Mouse (Mus musculus) left cerebral cortex, adult 9 months (tissue): ENCODE measurements around the gene Idnk.
A peak's percentile ranks its signal among the peaks of the same experiment; 100 is the strongest.

Experiments
- DNase-seq, 2 experiments: peaks; one replicate each; pipeline ENCODE4 v3.0.0; 2022; ENCODE audit warnings: low spot score in 2 of 2

Idnk gene

DNA sequence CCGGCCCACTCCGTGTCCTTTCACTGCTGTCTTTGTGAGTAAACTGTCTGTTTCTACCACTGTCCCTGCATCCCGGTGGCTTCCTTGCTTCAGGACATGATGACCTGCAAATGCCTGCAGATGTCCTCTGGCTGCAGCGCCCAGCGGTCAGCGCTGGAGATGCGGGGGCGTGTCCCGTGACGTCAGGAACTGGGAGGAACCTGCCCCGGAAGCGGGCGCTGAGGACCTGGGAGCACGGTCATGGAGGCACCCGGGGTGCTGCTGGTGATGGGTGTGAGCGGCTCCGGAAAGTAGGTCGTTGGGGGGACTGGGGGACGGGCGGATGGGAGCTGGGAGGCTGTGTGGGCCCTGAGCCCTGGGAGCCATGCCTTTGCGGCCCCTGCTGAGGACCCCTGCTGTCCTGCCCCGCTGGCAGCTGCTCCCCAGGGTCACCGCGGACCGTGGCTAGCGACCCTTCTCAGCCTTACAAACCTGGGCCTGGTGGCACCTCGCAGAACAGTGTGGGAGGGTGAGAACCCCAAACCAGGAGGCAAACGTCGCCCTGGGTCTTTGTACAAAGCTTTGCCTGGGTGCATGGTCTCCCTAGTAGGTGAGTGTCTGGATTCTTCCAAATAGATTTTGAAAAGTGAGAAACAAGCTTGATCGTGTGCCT lies at the start of gene Idnk:
Gene Idnk (plus strand): TSS at position 203 of the 652 bp plus-strand sequence.
- peak in 1 of 2 experiments; percentile 73 for DNase-seq

DNA sequence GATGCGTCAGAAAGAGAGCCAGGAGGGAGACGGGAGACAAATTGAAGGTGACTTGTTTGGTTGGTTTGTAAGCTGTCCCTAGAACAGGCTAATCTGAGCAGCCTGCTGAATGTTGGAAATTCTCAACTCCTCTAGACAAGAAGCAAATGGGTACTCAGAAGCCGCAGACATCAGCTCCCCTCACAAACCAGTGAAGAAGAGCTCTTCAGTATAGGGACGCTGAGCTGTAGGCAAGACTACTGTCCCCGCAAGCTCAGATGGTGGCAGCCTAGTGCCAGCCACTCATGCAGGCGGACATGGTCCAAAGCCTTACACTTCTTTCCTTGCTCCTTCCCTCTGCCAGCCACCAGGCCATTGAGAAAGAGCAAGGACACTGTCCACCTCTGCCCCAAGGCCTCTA lies 46.1 kb upstream of the Idnk start:
- peak in 1 of 2 experiments; percentile 39 for DNase-seq

DNA sequence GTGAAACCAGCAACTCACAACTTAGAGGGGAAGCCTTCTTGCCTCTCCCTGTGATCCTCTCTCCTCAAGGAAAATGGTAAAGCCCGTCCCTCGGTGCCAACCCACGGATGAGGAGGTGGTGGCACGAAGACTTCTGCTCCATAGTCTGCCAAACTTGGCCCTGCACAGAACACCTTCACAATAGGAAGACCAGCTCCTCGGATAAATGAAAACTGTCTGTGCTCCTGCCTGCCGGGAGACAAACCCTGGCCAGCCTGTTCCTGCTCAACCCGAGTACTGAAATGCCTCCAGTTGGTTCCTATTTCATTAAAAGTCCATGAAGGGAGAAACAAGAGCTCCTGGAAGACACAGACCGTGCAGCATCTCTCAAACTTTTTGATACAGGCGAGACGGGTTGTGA lies 45.3 kb upstream of the Idnk start:
- DNase-seq: peak in 1 of 2 experiments; percentile 55

DNA sequence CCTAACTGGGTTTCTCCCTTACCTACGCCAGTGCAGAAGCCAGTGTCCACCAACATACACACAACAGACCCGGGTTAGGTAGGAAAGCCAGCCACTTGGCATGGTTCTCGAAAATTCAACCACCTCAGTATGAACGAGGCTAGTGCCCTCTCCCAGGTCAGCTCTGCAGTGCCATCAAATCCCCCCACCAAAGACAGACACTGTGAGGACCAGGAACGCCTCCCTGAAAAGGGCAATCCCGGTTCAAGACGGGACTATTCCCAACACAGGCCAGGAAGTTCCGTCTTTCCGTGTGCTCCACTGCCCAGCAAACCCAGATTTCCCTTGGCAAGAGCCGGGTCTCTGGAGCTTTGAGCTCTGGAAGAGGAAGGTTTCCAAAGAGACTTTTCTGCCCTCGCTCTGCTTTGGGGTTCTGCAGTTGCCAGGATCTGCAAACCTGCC lies 44.8 kb upstream of the Idnk start:
- DNase-seq: peak in 1 of 2 experiments; percentile 20

DNA sequence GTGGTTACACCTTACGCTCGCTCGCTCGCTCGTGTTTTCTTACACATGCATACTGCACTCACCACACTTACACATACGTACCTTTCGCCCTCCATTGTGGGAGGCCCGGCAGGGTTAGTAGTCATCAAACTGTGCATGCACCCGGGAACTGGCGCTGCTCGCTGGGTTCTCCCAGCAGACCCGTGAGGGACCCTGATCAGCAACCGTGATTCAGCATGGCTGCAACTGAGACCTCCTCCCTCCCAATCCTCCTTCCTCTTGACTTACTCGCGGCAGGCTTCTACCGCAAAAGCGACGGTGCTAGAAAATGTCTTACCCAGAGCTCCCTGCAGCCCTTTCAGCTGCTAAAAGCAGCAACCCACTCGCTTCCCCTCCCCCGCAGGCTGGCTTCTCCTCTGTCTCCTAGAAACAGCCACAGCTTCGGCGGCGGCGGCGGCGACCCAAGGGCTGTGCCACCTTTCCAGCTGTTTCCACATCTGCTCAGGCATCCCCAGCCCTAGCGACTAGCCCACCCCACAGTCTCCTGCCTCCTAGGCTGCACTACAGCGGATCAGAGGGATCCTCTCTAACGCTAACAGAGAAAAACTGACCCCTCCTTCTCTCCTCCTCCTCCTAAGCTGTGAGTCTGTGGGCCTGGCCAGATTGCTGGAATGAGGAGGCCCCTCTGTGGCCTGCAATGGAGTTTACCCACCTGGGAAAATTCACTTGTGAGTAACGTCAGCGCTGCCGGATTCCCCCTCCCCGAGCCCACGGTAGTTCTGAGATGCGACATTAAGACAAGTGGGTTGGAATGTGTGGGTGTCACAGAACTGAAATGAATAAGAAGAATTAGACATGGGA lies 44.2 kb upstream of the Idnk start, which contains the start of gene Klhl3:
Gene Klhl3 (minus strand): TSS at position 532 of the 840 bp plus-strand sequence.
- peak; percentile 67 to 87 for DNase-seq

DNA sequence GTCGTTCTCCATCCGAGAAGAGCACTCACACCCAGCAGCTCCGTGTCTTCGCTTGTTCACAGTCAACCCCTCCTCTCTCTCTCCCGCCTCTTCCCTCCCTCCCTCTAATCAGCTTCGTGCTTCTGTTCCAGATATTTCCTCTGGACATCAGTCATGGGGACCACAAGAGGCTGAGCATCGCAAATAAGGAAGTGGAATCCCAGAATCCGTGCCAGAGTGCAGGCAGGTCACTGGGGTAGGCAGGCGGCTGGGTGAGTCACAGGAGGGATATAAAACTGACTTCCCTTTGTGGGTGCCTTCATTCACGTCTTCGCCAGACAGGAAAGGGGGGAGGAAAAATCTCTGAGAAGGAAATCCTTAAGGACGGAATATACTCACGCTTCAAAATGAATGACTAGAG lies 42.2 kb upstream of the Idnk start:
- DNase-seq: no peak

DNA sequence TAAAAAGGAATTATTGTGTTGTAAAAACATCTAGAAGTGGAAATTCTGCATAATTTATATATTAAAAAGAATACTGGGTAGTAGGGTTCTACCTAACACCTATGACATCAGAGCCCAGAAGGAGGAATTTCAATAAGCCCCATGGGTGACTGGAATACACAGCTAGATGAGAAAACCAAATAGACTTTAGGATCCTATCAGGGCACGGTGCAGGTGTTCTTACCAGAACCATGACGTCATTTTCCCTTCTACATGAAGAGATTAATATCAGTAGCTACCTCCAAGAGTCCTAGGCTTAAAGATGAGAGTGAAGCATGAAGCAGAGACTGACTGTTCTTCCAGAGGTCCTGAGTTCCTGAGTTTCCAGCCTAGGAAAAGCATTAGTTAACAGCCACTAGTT lies 40.6 kb upstream of the Idnk start:
- no peak for DNase-seq

DNA sequence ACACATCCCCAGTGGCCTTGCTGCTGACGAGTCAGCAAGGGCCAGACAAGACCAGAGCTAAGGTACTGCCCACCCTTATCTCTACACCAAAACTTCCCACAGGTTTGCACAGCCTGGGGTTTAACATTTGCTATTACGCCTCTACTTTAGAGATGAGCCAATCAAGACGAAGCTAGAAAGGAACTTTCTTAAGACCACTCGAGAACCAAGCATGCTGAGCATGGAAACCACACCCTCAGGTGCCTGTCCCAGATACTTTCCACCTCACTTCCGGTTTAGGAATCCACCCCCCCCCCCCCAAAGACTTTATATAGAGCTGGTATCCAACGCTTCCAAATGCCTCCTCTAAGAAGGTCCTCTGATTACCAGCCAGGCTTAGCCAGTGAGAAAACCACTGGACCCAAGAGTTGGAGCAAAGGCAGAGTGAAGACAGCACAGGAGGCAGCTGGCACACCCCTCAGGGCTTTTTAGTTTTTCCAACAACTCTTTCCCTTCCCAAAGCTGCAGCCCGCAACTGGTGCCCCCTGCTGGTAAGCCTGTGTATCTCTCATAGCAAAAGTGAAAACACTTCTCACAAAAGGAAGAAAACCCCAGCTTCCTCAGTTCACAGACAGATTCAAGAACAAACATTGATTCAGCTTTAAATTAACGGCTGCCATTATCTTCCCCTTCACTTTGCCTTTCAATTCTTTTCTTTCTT lies 40.0 kb upstream of the Idnk start:
- DNase-seq: peak in 1 of 2 experiments; percentile 29

DNA sequence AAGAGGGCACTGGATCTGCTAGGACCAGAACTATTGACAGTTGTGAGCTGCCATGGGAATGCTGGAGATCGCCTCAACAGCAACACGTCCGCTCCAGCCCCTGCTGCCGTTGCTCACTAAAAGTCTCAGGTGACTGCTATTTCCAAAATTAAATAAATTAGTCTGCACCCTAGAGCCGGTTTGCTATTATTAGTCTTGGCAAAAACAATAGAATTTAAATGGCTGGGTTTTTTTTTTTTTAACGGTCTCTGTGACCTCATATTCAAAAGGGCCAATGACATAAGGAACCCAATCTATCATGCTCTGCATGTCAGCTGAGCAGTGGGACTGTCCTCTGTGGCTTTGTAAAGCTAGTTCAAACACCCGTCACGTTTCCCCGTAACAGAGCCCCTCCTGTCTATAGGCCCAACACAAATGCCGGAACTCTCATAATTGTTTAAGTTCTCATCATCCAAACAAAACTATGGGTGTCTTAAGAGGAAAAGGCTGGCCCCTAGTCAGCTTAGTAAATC lies 34.6 kb upstream of the Idnk start:
- DNase-seq: no peak

DNA sequence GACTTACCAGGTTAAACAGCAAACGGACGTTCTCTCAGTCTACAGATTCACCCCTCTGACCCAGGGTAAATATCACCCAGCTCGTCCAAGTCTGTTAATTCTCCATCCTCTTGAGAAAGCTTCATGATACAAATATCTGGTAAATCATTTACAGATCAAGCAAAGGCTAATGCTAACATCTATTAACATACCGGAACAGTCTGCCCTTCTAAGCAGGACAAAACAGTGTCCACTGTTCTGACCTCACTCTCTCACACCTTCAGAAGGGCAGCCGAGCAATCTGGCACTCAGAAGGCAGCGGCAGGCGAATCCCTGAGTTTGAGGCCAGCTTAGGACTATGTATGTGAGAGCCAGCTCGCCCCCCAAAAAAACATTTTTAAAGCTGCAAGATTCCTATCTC lies 34.1 kb upstream of the Idnk start:
- no peak for DNase-seq

DNA sequence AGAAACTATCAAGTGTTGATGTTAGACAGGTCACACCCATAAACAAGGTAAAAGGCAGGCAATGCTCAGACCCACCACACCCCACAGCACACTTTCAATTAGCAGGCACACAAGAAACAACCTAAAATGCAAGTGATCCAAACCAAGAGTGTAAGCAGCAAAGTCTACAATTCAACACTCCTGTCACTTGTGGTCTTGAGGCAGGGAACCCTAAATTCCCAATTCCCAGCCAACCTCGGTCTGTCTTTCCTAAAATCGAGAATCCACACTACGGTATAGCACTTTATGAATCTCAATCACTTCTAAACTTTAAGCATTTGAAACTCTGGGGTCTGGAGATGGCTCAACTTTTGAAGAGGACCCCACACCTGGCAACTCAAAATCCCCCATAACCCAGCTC lies 33.2 kb upstream of the Idnk start:
- no peak for DNase-seq

DNA sequence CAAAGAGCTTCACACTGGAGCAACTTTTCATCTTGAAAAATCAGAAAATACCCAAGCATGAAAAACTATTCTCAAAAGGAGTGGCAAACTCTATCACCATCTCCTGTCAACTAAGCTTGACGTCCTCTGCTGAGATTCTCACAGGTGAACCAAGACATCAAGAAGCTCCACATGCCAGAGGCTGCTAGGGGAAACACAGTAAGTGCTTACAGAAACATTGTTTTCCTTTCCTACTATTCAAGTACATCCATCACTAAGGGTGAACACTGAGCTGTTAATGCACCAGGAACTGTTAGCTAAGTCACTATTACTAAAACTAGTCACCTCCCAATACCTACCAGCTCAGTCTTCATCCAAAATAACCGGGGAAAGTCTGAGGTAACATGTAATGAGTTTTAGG lies 32.5 kb upstream of the Idnk start:
- no peak for DNase-seq

DNA sequence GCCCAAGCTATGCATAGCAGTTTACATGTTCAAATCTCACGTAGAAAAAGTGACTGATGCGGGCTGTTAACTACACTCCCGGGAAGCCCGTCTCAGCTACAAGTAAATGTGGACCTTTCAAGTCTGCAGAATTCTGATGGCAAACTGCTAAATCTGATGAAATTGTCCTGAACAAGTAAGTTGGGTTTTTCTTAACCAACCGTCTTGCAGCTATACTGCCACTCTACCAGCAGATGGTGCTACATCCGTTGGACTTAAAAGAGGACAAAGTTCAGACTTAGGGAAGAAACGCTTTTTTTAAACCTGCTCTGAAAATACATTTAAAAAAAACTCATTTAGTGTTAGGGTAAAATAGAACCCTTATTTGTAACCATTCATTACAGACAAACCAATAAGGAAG lies 31.3 kb upstream of the Idnk start:
- DNase-seq: no peak

DNA sequence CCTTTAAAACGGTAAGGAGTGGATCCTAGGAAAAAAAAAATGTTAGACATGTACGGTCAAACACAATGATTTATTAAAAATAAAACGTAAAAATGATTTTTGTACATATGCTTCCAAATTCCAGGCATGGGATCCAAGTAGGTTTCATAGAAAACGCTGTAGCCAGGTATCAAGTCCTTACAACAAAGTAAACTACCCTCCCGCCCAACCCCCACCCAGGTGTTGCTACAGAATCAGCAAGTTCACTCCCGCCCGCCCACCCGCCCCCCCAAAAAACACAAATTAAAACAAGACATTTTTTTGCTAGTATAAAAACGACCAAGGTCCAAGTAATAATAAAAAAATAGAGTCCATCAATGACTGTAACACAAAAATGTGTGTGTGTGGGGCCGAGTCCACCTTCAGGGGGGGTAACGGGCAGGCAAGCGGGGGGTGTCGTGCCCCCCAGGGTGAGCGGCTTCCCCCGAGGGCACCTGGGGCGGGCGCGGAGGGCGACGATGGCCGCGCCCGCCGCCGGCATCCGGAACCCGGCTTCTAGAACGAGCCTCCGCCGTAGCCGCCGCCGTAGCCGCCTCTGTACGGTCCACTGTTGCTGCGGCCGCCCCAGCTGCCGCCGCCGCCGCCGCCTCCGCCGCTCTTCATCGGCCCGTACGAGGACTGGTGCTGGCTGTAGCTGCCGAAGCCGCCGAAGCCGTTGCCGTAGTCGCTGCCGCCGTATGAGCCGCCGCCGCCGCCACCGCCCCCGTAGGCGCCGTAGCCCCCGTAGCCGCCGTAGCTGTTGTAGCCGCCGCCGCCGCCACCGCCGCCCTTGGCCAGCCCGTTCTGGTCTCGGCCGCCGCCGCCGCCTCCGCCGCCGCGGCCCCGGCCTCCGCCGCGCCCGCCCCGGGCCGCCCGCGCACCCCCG lies 30.3 kb upstream of the Idnk start:
- DNase-seq: no peak

DNA sequence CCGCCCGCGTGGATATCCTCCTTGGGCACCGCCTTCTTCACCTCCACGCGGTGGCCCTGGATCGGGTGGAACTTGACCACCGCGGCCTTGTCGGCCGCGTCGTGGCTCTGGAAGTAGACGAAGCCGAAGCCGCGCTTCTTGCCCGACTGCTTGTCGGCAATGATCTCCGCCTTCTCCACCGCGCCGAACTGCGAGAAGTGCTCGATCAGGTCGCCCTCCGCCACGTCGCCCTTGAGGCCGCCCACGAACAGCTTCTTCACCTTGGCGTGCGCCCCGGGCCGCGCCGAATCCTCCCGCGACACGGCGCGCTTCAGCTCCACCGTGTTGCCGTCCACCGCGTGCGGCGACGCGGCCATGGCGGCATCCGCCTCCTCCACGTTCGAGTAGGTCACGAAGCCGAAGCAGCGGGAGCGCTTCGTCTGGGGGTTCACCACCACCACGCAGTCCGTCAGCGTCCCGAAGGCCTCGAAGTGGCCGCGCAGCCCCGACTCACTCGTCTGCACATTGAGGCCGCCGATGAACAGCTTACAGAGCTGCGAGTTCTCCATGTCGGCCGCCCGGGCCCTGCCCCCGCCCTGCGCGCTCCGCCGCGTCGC lies 29.6 kb upstream of the Idnk start:
- peak in 1 of 2 experiments; percentile 65 for DNase-seq

DNA sequence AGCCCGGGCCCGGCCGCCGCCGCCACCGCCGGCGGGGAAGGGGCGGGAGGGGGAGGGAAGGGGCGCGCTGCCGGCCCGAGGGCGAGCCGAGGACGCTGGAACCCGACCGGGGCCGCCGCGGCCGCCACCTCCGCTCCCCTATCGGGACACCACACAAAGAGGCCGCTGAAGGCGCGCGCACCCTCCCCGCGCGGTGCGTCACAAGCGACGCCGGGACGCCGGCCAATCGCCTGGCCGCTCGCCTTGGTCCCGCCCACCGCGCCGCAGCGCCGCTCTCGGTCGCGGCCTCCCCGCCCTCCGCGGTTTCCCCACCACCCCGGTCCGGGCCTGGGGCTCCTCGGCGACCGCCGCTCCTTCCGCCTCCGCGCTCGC lies 29.1 kb upstream of the Idnk start, which contains the start of gene Hnrnpa0:
Gene Hnrnpa0 (minus strand): TSS at position 161 of the 372 bp plus-strand sequence.
- DNase-seq: peak; percentile 76 to 88

DNA sequence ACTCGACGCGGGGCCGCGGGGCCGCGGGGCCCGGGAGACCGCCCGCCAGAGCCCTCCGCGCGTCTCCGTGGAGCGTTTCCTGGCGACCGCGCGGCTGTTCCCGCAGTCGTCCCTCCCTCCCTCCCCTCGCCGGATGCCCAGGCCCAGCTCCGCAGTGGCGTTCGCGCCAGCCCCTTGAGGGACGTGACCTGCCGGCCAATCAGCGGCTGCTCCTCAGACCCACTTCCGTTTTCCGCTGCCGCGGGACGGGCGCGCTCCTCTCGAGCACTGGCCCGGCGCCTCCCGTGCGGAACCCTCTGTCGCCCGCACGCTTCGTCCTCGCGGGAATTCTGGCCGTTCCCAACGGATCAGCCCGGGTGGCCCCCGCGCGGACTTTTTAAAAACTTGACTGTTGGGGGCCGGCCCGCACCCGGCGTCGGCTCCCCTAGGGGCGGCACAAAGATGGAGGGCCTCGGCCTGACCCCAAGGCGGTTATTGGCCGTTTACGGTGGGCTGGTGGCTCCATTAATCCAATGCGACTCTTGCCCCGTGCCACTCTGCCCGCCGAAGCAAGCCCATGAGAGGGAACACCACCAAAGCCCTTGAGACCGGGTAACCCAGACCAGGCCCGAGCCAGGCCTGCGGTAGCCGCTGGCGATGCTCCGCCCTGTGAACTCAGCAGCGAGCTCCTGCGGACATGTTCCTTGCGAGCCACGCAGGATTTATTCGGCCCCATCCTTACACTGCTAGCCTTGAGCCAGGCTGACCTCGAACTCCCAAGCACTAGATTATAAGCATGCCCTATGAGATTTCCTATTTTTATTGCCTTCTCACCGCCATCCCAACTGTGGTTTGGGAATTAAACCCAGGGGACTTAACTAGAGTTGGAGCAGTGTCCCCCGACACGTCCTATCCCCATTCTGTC lies 28.4 kb upstream of the Idnk start:
- peak; percentile 89 to 94 for DNase-seq

DNA sequence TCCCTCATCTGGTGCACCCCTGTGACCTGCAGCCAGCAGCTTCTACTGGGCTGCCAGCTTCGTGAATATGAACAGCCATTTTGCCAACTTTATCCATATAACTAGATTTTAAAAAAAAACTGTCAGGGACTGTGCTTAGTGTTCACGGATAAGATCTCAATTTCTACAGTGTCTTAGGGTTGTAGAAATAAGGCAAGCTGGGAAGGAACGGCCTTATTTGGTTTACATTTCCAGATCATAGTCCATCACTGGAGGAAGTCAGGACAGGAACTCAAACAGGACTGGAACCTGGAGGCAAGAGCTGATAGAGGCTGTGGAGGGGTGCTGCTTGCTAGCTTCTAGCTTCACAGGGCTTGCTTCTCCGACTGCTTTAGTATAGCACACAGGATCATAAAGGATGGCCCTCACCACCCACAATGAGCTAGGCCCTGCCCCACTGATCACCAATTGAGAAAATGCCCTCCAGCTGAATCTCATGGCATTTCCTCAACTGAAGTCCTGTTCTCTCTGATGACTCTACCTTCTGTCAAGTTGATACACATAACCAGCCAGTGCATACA lies 27.7 kb upstream of the Idnk start:
- no peak for DNase-seq

DNA sequence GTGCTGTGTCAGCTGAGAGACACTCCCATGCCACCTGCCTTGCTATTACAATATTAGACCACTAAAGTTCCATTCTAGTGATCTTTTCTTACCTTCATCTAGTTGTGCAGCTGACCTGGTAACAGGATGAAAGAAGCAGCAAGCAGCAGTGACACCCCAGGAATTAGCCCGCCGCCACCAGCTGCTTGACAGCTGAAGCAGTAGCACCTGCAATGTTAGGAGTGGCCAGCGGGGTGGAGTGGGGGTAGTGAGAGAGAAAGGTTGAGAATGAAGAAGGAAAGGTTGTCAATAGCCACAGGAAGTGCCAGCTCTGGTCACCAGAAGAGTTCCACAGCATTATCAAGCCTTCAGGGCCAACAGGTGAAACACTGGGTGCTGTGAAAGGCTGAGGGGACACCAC lies 25.8 kb upstream of the Idnk start:
- no peak for DNase-seq
